Mouse (Mus musculus) heart, adult 18-20 months (tissue): ENCODE data around the gene Olfr127. TPM values are rescaled to one million over a fixed set of nuclear protein-coding genes. Genes with fewer than 3 reads are reported as not detected.
"Not testable (repeated sequence)": the region's sequence is repeated elsewhere in the genome, so short reads cannot be mapped to it uniquely, and the experiment has no call there.

Experiments
- DNase-seq, 2 experiments: peaks; one replicate each; pipeline ENCODE4 v3.0.0; 2021 to 2022; ENCODE audit warnings: mixed read lengths in 1 of 2
- long read RNA-seq, 2 experiments: library from polyadenylated mRNA; stranded (forward); transcript quantifications; one replicate each; pipeline ENCODE4 v2.0.0; 2021
- total RNA-seq, 2 experiments: library from RNA; stranded (reverse); gene quantifications; 2 replicates each; pipeline ENCODE4 v1.2.3; 2021

The Olfr127 gene
- total RNA-seq, result not detected
- long read RNA-seq, experiment 1, result 0 reads
- long read RNA-seq, experiment 2, result 0 reads

DNA sequence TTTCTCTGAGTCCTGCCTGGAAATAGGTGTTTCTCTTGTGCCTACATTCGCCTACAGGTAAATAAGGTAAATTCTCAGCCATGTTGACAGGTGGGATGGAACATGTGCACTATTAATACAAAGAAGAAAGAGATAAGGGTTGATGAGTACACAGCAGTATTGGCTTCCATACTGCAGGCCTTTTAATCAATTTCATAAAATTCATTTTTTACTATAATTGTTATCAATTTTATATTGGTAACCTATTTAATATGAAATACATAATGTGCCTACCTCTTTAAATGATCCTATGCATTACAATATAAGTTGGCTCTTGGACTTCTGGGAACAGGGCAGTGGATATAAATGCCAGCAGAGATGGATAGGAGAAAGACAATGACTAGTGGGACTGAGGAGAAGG, at the start of gene Olfr127:
Olfr127 (plus strand) TSS at position 301 of the 400 bp plus-strand sequence.
- no peak for DNase-seq

DNA sequence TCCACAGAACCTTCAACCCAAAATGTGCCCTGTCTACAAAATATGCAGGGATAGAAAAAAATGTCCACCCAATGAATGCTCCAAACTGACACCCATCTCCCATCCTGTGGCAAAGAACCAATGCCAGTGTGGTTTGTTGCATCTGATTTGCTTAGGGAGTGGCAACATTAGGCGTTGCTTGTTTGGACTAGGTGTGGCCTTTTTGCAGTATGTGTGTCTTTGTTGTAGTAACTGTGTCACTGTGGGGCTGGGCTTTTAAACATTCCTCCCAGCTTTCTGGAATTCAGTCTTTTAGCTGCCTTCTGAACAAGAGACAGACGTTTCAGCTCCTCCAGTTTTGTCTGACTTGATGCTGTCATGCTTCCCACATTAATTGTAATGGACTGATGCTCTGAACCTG, 36.3 kb upstream of the Olfr127 start:
- DNase-seq, result no peak

DNA sequence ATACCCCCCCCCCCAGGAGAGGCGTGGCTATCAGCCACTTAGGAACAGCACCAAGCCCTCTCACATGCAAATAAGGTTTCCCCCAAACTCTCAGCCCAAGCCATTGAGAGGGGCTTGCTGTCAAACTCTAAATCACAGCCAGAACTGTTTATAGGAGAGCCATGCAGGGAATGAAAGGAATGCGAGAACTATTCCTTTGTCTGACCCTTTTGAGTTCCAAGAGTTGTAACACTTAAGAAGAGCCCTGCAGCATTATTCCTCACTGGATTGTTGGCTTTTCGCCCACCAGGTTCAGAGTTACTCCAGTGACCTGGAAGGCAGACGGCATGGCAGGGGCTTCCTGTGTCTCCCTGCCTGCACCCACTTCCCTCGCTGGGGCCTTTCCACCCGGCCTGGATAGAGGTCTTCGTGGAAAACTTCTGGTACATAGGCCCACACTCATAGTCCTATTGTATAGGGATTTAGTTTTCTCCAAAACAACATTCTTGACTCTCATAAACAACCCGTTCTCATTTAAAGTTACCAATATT, 30.5 kb upstream of the Olfr127 start:
- DNase-seq, result no peak

DNA sequence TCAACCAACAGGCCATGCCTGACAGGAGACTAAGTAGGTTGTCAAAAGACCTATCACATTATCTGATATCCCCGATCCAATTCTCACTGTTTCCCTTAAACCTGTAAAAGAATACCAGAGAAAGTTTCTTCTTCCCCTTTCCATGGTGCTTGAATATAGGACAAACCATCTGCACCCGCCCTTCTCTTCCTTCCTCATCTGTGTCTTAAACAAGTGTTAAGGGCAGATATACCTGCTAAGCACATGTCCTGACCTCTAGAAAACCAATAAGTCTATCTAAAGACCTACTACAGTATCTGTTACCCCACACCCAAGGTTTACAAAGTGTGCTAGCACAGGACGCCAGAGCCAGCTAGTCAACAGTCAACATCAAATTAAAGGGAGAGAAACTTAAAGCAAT, 26.4 kb upstream of the Olfr127 start:
- DNase-seq, result no peak

DNA sequence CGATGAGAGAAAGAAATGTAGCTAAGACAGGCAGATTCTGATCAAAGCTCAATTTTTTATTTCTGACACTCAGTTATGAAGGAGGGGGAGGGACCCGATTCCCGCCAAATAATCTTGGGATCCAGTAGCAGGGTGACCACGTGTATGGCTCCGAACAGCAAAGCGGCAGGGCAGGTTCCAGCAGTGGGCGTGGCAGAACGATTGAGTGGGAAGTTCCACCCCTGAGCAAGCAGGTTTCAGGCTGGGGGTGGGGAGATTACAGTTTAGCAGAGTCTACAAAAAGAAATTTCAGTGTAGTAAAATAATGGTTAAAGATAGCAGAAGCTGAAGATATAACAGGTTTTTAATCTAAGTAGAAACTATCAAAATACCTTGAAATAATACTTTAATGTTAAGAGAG, 6.6 kb downstream of the Olfr127 start:
- not testable (repeated sequence) for DNase-seq

DNA sequence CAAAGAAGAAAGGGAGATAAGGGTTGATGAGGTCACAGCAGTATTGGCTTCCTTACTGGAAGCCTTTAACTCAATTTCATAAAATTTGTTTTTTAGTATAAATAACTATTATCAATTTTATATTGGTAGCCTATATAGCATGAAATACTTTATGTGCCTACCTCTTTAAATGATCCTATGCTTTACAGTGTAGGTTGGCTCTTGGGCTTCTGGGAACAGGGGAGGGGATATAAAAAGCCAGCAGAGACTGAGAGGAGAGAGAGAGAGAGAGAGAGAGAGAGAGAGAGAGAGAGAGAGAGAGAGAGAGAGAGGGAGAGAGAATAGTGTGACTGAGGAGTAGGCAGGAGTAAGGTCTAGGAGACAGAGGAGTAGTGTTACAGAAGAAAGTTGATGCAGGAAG, 20.0 kb downstream of the Olfr127 start, which contains the start of gene Olfr128:
Olfr128 (plus strand) TSS at position 301 of the 400 bp plus-strand sequence.
- DNase-seq, result no peak

DNA sequence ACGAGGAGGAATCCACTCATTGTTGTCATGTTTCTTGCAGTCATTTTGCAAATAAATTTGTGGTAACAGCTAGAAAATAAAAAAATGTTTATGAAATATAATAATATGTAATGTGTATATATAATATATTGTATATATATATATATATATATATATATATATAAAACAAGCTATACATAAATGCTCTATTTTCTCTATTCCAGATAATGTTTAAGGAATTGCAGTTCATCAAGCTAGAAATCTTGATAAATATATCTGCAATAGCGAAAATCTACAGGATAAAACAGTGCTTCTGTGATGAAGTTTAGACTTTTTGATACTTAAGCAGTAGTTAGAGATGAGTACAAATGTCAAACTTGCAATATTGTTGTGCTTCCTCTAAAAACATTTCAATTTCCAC, 52.7 kb downstream of the Olfr127 start, which contains the start of gene Olfr761:
Olfr761 (minus strand) TSS at position 101 of the 400 bp plus-strand sequence.
- no peak for DNase-seq

Other genes starting within 250 kb of the Olfr127 start
- gene Olfr117, start 236.7 kb upstream of the Olfr127 start, total RNA-seq, result not detected
- gene Olfr118, start 233.4 kb upstream of the Olfr127 start, total RNA-seq, result not detected
- not detected for gene Olfr119, start 203.9 kb upstream of the Olfr127 start, total RNA-seq
- not detected for gene Olfr120, start 178.6 kb upstream of the Olfr127 start, total RNA-seq
- gene Olfr121, start 151.6 kb upstream of the Olfr127 start, total RNA-seq, result not detected
- not detected for gene Olfr122, start 131.8 kb upstream of the Olfr127 start, total RNA-seq
- gene Olfr123, start 106.9 kb upstream of the Olfr127 start, total RNA-seq, result not detected
- gene Olfr124, start 100.5 kb upstream of the Olfr127 start, total RNA-seq, result not detected
- not detected for gene Olfr125, start 67.5 kb upstream of the Olfr127 start, total RNA-seq
- not detected for gene Olfr126, start 53.0 kb upstream of the Olfr127 start, total RNA-seq
- gene Olfr128, start 20.1 kb downstream of the Olfr127 start, total RNA-seq, result not detected
- not detected for gene Olfr761, start 52.6 kb downstream of the Olfr127 start, total RNA-seq
- gene Olfr129, start 159.6 kb downstream of the Olfr127 start, total RNA-seq, result not detected
- not detected for gene Olfr130, start 163.5 kb downstream of the Olfr127 start, total RNA-seq
- gene Olfr131, start 188.3 kb downstream of the Olfr127 start, total RNA-seq, result not detected
- not detected for gene Olfr132, start 234.1 kb downstream of the Olfr127 start, total RNA-seq
- not detected for gene Olfr133, start 244.8 kb downstream of the Olfr127 start, total RNA-seq